Mouse (Mus musculus): ENCODE data around the gene Ctdnep1. TPM values are rescaled to one million over a fixed set of nuclear protein-coding genes. Genes with fewer than 3 reads are reported as not detected.
"Not testable (repeated sequence)": the region's sequence is repeated elsewhere in the genome, so short reads cannot be mapped to it uniquely, and the experiment has no call there.

The Ctdnep1 gene
- polyA plus RNA-seq, 1 experiment, result 121 TPM

- Histone ChIP-seq H3K27ac (ENCODE audit: insufficient read depth, low read length) (no peak overlapping the region), H3K4me3 (ENCODE audit: insufficient read depth, low read length) (no peak overlapping the region), H3K4me1 (ENCODE audit: control insufficient read depth, insufficient read depth, low read length) (peaks cover 4% of the 10 kb centered on the region; the same call in 1 of the 2 replicates)
- TF ChIP-seq POLR2A (IDR thresholded peaks at IDR 0.05; ENCODE audit: extremely low read depth, insufficient read depth, low read length), result no peak
- no peak for TF ChIP-seq CTCF (IDR thresholded peaks at IDR 0.05; ENCODE audit: extremely low read depth, insufficient read depth, low read length)
These were observed 33.1 kb downstream of the Ctdnep1 start for GRCm38 (mm10) chr11:70014051-70014450.

- TF ChIP-seq POLR2A (IDR thresholded peaks at IDR 0.05; ENCODE audit: extremely low read depth, insufficient read depth, low read length) (peak; percentile 82), CTCF (IDR thresholded peaks at IDR 0.05; ENCODE audit: extremely low read depth, insufficient read depth, low read length) (no peak; the same call in 1 of the 2 replicates)
- H3K27ac ChIP-seq (ENCODE audit: insufficient read depth, low read length), result peak within 1 kb of the TSS; percentile 66
- H3K4me1 ChIP-seq (ENCODE audit: control insufficient read depth, insufficient read depth, low read length), result peaks cover 4% of the 10 kb centered on the region; the same call in 1 of the 2 replicates
- H3K4me3 ChIP-seq (ENCODE audit: insufficient read depth, low read length), result peak within 1 kb of the TSS; percentile 68
These were observed 34.1 kb downstream of the Ctdnep1 start, which contains the start of gene Acadvl for GRCm38 (mm10) chr11:70014880-70015558. Gene Acadvl (minus strand): TSS chr11:70015411.

GRCm38 (mm10) chr11:70015677-70016076 lies 34.7 kb downstream of the Ctdnep1 start:
- Histone ChIP-seq H3K4me3 (ENCODE audit: insufficient read depth, low read length) (peak overlapping the region; percentile 68; the same call in 1 of the 2 replicates), H3K27ac (ENCODE audit: insufficient read depth, low read length) (no peak overlapping the region), H3K4me1 (ENCODE audit: control insufficient read depth, insufficient read depth, low read length) (peaks cover 4% of the 10 kb centered on the region; the same call in 1 of the 2 replicates)
- TF ChIP-seq POLR2A (IDR thresholded peaks at IDR 0.05; ENCODE audit: extremely low read depth, insufficient read depth, low read length) (no peak), CTCF (IDR thresholded peaks at IDR 0.05; ENCODE audit: extremely low read depth, insufficient read depth, low read length) (no peak)

- H3K4me3 ChIP-seq (ENCODE audit: insufficient read depth, low read length); H3K4me1 ChIP-seq (ENCODE audit: control insufficient read depth, insufficient read depth, low read length); H3K27ac ChIP-seq (ENCODE audit: insufficient read depth, low read length): not testable (repeated sequence)
These were observed 35.2 kb downstream of the Ctdnep1 start for GRCm38 (mm10) chr11:70016177-70016576.

GRCm38 (mm10) chr11:70016669-70017068 lies 35.7 kb downstream of the Ctdnep1 start, which contains the start of gene Dlg4:
Gene Dlg4 (plus strand): TSS chr11:70016942.
- Histone ChIP-seq H3K27ac (ENCODE audit: insufficient read depth, low read length) (peak within 1 kb of the TSS; percentile 13; the same call in 1 of the 2 replicates), H3K4me1 (ENCODE audit: control insufficient read depth, insufficient read depth, low read length) (peaks cover 4% of the 10 kb centered on the region; the same call in 1 of the 2 replicates), H3K4me3 (ENCODE audit: insufficient read depth, low read length) (peak within 1 kb of the TSS; percentile 34)
- TF ChIP-seq CTCF (IDR thresholded peaks at IDR 0.05; ENCODE audit: extremely low read depth, insufficient read depth, low read length) (no peak), POLR2A (IDR thresholded peaks at IDR 0.05; ENCODE audit: extremely low read depth, insufficient read depth, low read length) (no peak)

- TF ChIP-seq CTCF (IDR thresholded peaks at IDR 0.05; ENCODE audit: extremely low read depth, insufficient read depth, low read length) (no peak), POLR2A (IDR thresholded peaks at IDR 0.05; ENCODE audit: extremely low read depth, insufficient read depth, low read length) (no peak)
These were observed 36.3 kb downstream of the Ctdnep1 start for GRCm38 (mm10) chr11:70017199-70017767.

GRCm38 (mm10) chr11:70018131-70018990 lies 37.4 kb downstream of the Ctdnep1 start:
- Histone ChIP-seq H3K27ac (ENCODE audit: insufficient read depth, low read length) (peak overlapping the region; percentile 62), H3K4me3 (ENCODE audit: insufficient read depth, low read length) (peak overlapping the region; percentile 34), H3K4me1 (ENCODE audit: control insufficient read depth, insufficient read depth, low read length) (peaks cover 4% of the 10 kb centered on the region; the same call in 1 of the 2 replicates)
- TF ChIP-seq POLR2A (IDR thresholded peaks at IDR 0.05; ENCODE audit: extremely low read depth, insufficient read depth, low read length) (peak; percentile 38; the same call in 1 of the 2 replicates), CTCF (IDR thresholded peaks at IDR 0.05; ENCODE audit: extremely low read depth, insufficient read depth, low read length) (no peak)

More at GRCm38 (mm10) chr11:70017199-70017767, 36.3 kb downstream of the Ctdnep1 start:
- peak overlapping the region; percentile 34; the same call in 1 of the 2 replicates for H3K4me3 ChIP-seq (ENCODE audit: insufficient read depth, low read length)
- H3K27ac ChIP-seq (ENCODE audit: insufficient read depth, low read length), result 0 out of 2 replicates have a peak overlapping the region, but pooled peaks have one; percentile 13
- peaks cover 4% of the 10 kb centered on the region; the same call in 1 of the 2 replicates for H3K4me1 ChIP-seq (ENCODE audit: control insufficient read depth, insufficient read depth, low read length)

GRCm38 (mm10) chr11:70019495-70020021 lies 38.6 kb downstream of the Ctdnep1 start:
- peak overlapping the region; percentile 62; the same call in 1 of the 2 replicates for H3K27ac ChIP-seq (ENCODE audit: insufficient read depth, low read length)
- TF ChIP-seq CTCF (IDR thresholded peaks at IDR 0.05; ENCODE audit: extremely low read depth, insufficient read depth, low read length), result no peak
- TF ChIP-seq POLR2A (IDR thresholded peaks at IDR 0.05; ENCODE audit: extremely low read depth, insufficient read depth, low read length), result no peak
- peak overlapping the region; percentile 34 for H3K4me3 ChIP-seq (ENCODE audit: insufficient read depth, low read length)
- peaks cover 5% of the 10 kb centered on the region; the same call in 1 of the 2 replicates for H3K4me1 ChIP-seq (ENCODE audit: control insufficient read depth, insufficient read depth, low read length)

Data from cortical plate, adult 2 months (tissue).